Mouse (Mus musculus): ENCODE measurements around the gene Cst12.

GRCm38 (mm10) chr2:148743846-148744407 lies 45.2 kb upstream of the Cst12 start:
- no peak for TF ChIP-seq CTCF (IDR thresholded peaks at IDR 0.05; ENCODE audit: insufficient read depth, low read depth, low read length)
- TF ChIP-seq POLR2A (IDR thresholded peaks at IDR 0.05; ENCODE audit: insufficient read depth, low read depth, low read length) = no peak
